Mouse (Mus musculus): ENCODE results near the gene Tenm2. TPM values are rescaled to one million over a fixed set of nuclear protein-coding genes. Genes with fewer than 3 reads are reported as not detected.

The Tenm2 gene
- polyA plus RNA-seq, 1 experiment: 0.01 TPM

GRCm38 (mm10) chr11:36072038-36072437 lies 1163.7 kb downstream of the Tenm2 start:
- Histone ChIP-seq H3K36me3 (replicated peaks; ENCODE audit: low read length) (no peaks in the 10 kb centered on the region), H3K9me3 (peaks cover 7% of the 10 kb centered on the region; the same call in 1 of the 2 replicates), H3K27me3 (replicated peaks) (no peaks in the 10 kb centered on the region), H3K4me3 (replicated peaks) (no peak overlapping the region), H3K4me1 (no peaks in the 10 kb centered on the region)
- no peak for TF ChIP-seq FLI1 (IDR thresholded peaks at IDR 0.05; ENCODE audit: low read length)
- TF ChIP-seq GATA1 (IDR thresholded peaks at IDR 0.05; ENCODE audit: borderline replicate concordance, low read length): no peak

GRCm38 (mm10) chr11:36059325-36059843 lies 1176.4 kb downstream of the Tenm2 start:
- Histone ChIP-seq H3K4me1 (no peaks in the 10 kb centered on the region), H3K36me3 (replicated peaks; ENCODE audit: low read length) (no peaks in the 10 kb centered on the region), H3K27me3 (replicated peaks) (no peaks in the 10 kb centered on the region), H3K4me3 (replicated peaks) (no peak overlapping the region), H3K9me3 (0 out of 2 replicates have a peak, but pooled peaks cover 3% of the 10 kb centered on the region)
- TF ChIP-seq GATA1 (IDR thresholded peaks at IDR 0.05; ENCODE audit: borderline replicate concordance, low read length) (no peak), FLI1 (IDR thresholded peaks at IDR 0.05; ENCODE audit: low read length) (no peak)

GRCm38 (mm10) chr11:36056525-36056924 lies 1179.2 kb downstream of the Tenm2 start:
- Histone ChIP-seq H3K27me3 (replicated peaks) (no peaks in the 10 kb centered on the region), H3K9me3 (no peaks in the 10 kb centered on the region), H3K4me3 (replicated peaks) (no peak overlapping the region), H3K36me3 (replicated peaks; ENCODE audit: low read length) (no peaks in the 10 kb centered on the region), H3K4me1 (no peaks in the 10 kb centered on the region)
- TF ChIP-seq GATA1 (IDR thresholded peaks at IDR 0.05; ENCODE audit: borderline replicate concordance, low read length): no peak
- no peak for TF ChIP-seq FLI1 (IDR thresholded peaks at IDR 0.05; ENCODE audit: low read length)

GRCm38 (mm10) chr11:36054323-36054722 lies 1181.4 kb downstream of the Tenm2 start:
- TF ChIP-seq FLI1 (IDR thresholded peaks at IDR 0.05; ENCODE audit: low read length) (no peak), GATA1 (IDR thresholded peaks at IDR 0.05; ENCODE audit: borderline replicate concordance, low read length) (no peak)
- H3K27me3 ChIP-seq (replicated peaks): no peaks in the 10 kb centered on the region
- no peaks in the 10 kb centered on the region for H3K9me3 ChIP-seq

GRCm38 (mm10) chr11:36053457-36053856 lies 1182.3 kb downstream of the Tenm2 start:
- H3K9me3 ChIP-seq: no peaks in the 10 kb centered on the region
- TF ChIP-seq GATA1 (IDR thresholded peaks at IDR 0.05; ENCODE audit: borderline replicate concordance, low read length) (no peak), FLI1 (IDR thresholded peaks at IDR 0.05; ENCODE audit: low read length) (no peak)
- no peak overlapping the region for H3K4me3 ChIP-seq (replicated peaks)
- H3K36me3 ChIP-seq (replicated peaks; ENCODE audit: low read length): no peaks in the 10 kb centered on the region
- no peaks in the 10 kb centered on the region for H3K4me1 ChIP-seq
- no peaks in the 10 kb centered on the region for H3K27me3 ChIP-seq (replicated peaks)

More at GRCm38 (mm10) chr11:36054323-36054722, 1181.4 kb downstream of the Tenm2 start:
- Histone ChIP-seq H3K4me3 (replicated peaks) (no peak overlapping the region), H3K36me3 (replicated peaks; ENCODE audit: low read length) (no peaks in the 10 kb centered on the region), H3K4me1 (no peaks in the 10 kb centered on the region)

- TF ChIP-seq FLI1 (IDR thresholded peaks at IDR 0.05; ENCODE audit: low read length) (no peak), GATA1 (IDR thresholded peaks at IDR 0.05; ENCODE audit: borderline replicate concordance, low read length) (no peak)
- no peaks in the 10 kb centered on the region for H3K9me3 ChIP-seq
- H3K27me3 ChIP-seq (replicated peaks): no peaks in the 10 kb centered on the region
Observed at GRCm38 (mm10) chr11:36052598-36052997, 1183.2 kb downstream of the Tenm2 start.

GRCm38 (mm10) chr11:36052091-36052490 lies 1183.7 kb downstream of the Tenm2 start:
- Histone ChIP-seq H3K27me3 (replicated peaks) (no peaks in the 10 kb centered on the region), H3K36me3 (replicated peaks; ENCODE audit: low read length) (no peaks in the 10 kb centered on the region), H3K9me3 (no peaks in the 10 kb centered on the region), H3K4me1 (no peaks in the 10 kb centered on the region), H3K4me3 (replicated peaks) (no peak overlapping the region)
- TF ChIP-seq FLI1 (IDR thresholded peaks at IDR 0.05; ENCODE audit: low read length) (no peak), GATA1 (IDR thresholded peaks at IDR 0.05; ENCODE audit: borderline replicate concordance, low read length) (no peak)

More at GRCm38 (mm10) chr11:36052598-36052997, 1183.2 kb downstream of the Tenm2 start:
- Histone ChIP-seq H3K4me3 (replicated peaks) (no peak overlapping the region), H3K4me1 (no peaks in the 10 kb centered on the region), H3K36me3 (replicated peaks; ENCODE audit: low read length) (no peaks in the 10 kb centered on the region)

- Histone ChIP-seq H3K27me3 (replicated peaks) (no peaks in the 10 kb centered on the region), H3K36me3 (replicated peaks; ENCODE audit: low read length) (no peaks in the 10 kb centered on the region)
Observed at GRCm38 (mm10) chr11:36049547-36049946, 1186.2 kb downstream of the Tenm2 start.

GRCm38 (mm10) chr11:36045681-36046276 lies 1190.0 kb downstream of the Tenm2 start:
- Histone ChIP-seq H3K4me3 (replicated peaks) (peak overlapping the region; percentile 88), H3K36me3 (replicated peaks; ENCODE audit: low read length) (no peaks in the 10 kb centered on the region), H3K4me1 (peaks cover 5% of the 10 kb centered on the region; the same call in 1 of the 2 replicates), H3K27me3 (replicated peaks) (no peaks in the 10 kb centered on the region), H3K9me3 (no peaks in the 10 kb centered on the region)
- TF ChIP-seq GATA1 (IDR thresholded peaks at IDR 0.05; ENCODE audit: borderline replicate concordance, low read length): no peak
- TF ChIP-seq FLI1 (IDR thresholded peaks at IDR 0.05; ENCODE audit: low read length): no peak

More at GRCm38 (mm10) chr11:36049547-36049946, 1186.2 kb downstream of the Tenm2 start:
- H3K4me1 ChIP-seq: peaks cover 5% of the 10 kb centered on the region; the same call in 1 of the 2 replicates
- H3K9me3 ChIP-seq: no peaks in the 10 kb centered on the region
- no peak overlapping the region for H3K4me3 ChIP-seq (replicated peaks)
- TF ChIP-seq FLI1 (IDR thresholded peaks at IDR 0.05; ENCODE audit: low read length): no peak

GRCm38 (mm10) chr11:36041411-36041810 lies 1194.4 kb downstream of the Tenm2 start:
- no peaks in the 10 kb centered on the region for H3K27me3 ChIP-seq (replicated peaks)
- TF ChIP-seq GATA1 (IDR thresholded peaks at IDR 0.05; ENCODE audit: borderline replicate concordance, low read length): no peak
- no peak for TF ChIP-seq FLI1 (IDR thresholded peaks at IDR 0.05; ENCODE audit: low read length)
- H3K36me3 ChIP-seq (replicated peaks; ENCODE audit: low read length): no peaks in the 10 kb centered on the region
- H3K4me3 ChIP-seq (replicated peaks): no peak overlapping the region
- peaks cover 5% of the 10 kb centered on the region; the same call in 1 of the 2 replicates for H3K4me1 ChIP-seq
- H3K9me3 ChIP-seq: no peaks in the 10 kb centered on the region
